Mouse (Mus musculus) lung, embryonic 15.5 days (tissue): ENCODE measurements around the gene Gp2. TPM values are rescaled to one million over a fixed set of nuclear protein-coding genes. Genes with fewer than 3 reads are reported as not detected.

Experiments
- ATAC-seq: fragments of 200-750 bp; cut with Nextera tagmentation; 2 replicates; pipeline ENCODE4 v1.8.0; 2017; ENCODE audit warnings: moderate number of reproducible peaks, borderline replicate concordance; ENCODE audit not compliant: low FRiP score, low TSS enrichment; ENCODE audit errors: extremely low read depth
- H3K27ac ChIP-seq: fragments of 300-500 bp; sonication (generic); 2 replicates; pipeline ENCODE4 v1.5.1; 2015; ENCODE audit warnings: moderate library complexity, mild to moderate bottlenecking, inconsistent platforms
- H3K27me3 ChIP-seq: fragments of 300-500 bp; sonication (generic); 2 replicates; pipeline ENCODE4 v1.6.1; 2015; ENCODE audit warnings: inconsistent platforms
- H3K36me3 ChIP-seq: fragments of 300-500 bp; sonication (generic); 2 replicates; pipeline ENCODE4 v1.6.1; 2015; ENCODE audit warnings: inconsistent platforms
- H3K4me1 ChIP-seq: fragments of 300-500 bp; sonication (generic); 2 replicates; pipeline ENCODE4 v1.6.1; 2015; ENCODE audit warnings: inconsistent platforms
- H3K4me2 ChIP-seq: fragments of 300-500 bp; sonication (generic); 2 replicates; pipeline ENCODE4 v1.6.1; 2015; ENCODE audit warnings: inconsistent platforms, mild to moderate bottlenecking, moderate library complexity
- H3K4me3 ChIP-seq: fragments of 300-500 bp; sonication (generic); 2 replicates; pipeline ENCODE4 v1.5.1; 2015; ENCODE audit warnings: mild to moderate bottlenecking, inconsistent platforms
- H3K9ac ChIP-seq: fragments of 300-500 bp; sonication (generic); 2 replicates; pipeline ENCODE4 v1.6.1; 2015; ENCODE audit warnings: inconsistent platforms
- H3K9me3 ChIP-seq: fragments of 300-500 bp; sonication (generic); 2 replicates; pipeline ENCODE4 v1.6.1; 2016; ENCODE audit warnings: inconsistent platforms
- WGBS: fragments of 180-500 bp; shearing (Covaris S2); methylation state at CpG from one replicate; pipeline ENCODE4 v1.1.7; 2015; 5-methylcytosine and 5-hydroxymethylcytosine counted together
- polyA plus RNA-seq: library from polyadenylated mRNA; unstranded; fragments of >200 nt; fragmentation: Nextera tagmentation; extraction: Ambion mirVana; gene quantifications from 2 replicates; pipeline ENCODE4 v1.2.1, GENCODE M21; 2015

Gp2 gene
- not detected in 2 replicates for polyA plus RNA-seq

DNA sequence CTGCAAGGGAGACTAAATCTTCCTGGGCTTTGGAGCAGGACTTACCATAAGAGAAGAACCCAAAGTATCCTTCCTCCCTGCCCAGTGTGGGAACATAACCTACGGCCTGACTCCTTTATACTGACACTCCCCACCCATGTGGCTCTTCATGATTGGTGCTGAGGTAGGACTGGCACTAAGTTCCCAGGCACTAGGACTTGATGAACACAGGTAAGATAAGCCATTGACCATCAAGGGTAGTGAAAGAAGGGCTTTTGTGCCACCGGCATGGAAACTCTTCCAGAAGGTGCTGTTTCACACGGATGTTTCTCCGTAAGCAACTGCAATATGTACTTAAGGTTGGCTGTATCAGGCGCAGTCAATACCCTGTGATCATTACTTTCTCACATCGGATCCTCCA, at the start of gene Gp2:
Gene Gp2 (minus strand): TSS at position 101 of the 400 bp plus-strand sequence.
- no peak for ATAC-seq
- Histone ChIP-seq H3K4me2 (no peak within 1 kb of the TSS), H3K4me3 (no peak within 1 kb of the TSS), H3K4me1 (no peaks in the 10 kb centered on the region), H3K9ac (no peak within 1 kb of the TSS), H3K36me3 (no peaks in the 10 kb centered on the region), H3K27me3 (no peaks in the 10 kb centered on the region), H3K27ac (no peak within 1 kb of the TSS), H3K9me3 (no peaks in the 10 kb centered on the region)
- WGBS, result 80% methylated on average over 6 of the region's 6 CpGs

DNA sequence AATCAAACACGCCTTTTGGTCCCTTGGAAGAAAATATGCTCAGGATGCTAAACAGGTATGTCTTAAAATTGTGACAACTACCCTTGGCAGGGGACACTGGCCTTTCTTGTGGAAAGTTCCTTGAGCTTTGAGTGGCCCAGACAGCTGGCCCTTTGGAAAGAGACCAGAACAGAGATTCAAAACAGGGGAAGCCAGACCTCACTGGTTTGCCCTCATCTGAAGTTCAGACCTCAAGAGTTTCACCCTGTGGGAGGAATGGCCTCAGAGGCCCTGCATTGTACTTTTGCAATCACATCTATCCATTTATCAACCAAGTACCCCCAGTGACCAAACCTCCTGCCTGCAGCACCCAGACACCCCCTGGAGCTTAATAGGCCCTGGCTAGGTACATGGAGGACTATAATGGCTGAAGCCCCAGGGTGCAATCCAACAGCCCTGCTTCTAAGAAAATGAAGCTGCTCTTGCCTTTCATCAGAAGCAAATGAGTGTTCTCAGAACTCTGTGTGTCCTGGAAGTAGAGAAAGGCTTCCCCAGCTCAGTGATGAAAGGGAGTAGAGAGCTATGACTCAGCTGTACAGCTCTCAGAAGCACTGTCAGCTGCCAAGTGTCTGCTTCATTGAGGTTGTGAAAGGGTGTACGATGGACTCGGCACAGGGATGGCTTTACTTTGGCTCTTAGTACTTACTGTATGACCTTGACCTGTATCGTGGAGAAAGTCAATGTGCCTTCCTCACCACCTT, 31.1 kb upstream of the Gp2 start:
- Histone ChIP-seq H3K27me3 (no peaks in the 10 kb centered on the region), H3K9me3 (no peaks in the 10 kb centered on the region), H3K4me2 (no peak overlapping the region), H3K36me3 (no peaks in the 10 kb centered on the region), H3K9ac (no peak overlapping the region), H3K4me3 (no peak overlapping the region), H3K27ac (no peak overlapping the region), H3K4me1 (no peaks in the 10 kb centered on the region)
- ATAC-seq, result no peak
- WGBS, result 78% methylated on average over 4 of the region's 4 CpGs

DNA sequence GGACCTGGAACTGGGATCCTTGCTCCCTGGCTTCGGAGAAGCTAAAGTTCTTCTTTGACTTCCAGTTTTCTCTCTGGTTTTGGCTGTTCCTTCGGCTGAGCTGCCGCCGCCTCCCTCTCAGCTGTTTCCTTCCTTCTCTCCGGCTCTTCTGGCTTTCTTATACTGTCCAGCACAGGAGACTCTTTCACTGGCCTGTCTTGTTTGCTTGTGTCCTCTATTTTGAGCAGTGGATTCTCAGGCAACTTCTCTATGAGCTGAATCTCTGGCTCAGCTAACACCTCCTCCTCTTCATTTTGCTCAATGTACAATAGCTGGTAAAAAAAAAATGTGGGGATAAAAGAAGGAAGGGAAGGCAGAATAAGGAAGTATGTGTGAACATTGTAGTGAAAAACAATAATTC, 27.6 kb upstream of the Gp2 start:
- WGBS, result 78% methylated on average over 5 of the region's 5 CpGs
- H3K4me3 ChIP-seq, result no peak overlapping the region
- no peak overlapping the region for H3K9ac ChIP-seq
- no peaks in the 10 kb centered on the region for H3K4me1 ChIP-seq
- H3K27me3 ChIP-seq, result no peaks in the 10 kb centered on the region
- no peaks in the 10 kb centered on the region for H3K9me3 ChIP-seq
- no peak overlapping the region for H3K27ac ChIP-seq
- H3K36me3 ChIP-seq, result no peaks in the 10 kb centered on the region
- no peak overlapping the region for H3K4me2 ChIP-seq
- ATAC-seq, result no peak

DNA sequence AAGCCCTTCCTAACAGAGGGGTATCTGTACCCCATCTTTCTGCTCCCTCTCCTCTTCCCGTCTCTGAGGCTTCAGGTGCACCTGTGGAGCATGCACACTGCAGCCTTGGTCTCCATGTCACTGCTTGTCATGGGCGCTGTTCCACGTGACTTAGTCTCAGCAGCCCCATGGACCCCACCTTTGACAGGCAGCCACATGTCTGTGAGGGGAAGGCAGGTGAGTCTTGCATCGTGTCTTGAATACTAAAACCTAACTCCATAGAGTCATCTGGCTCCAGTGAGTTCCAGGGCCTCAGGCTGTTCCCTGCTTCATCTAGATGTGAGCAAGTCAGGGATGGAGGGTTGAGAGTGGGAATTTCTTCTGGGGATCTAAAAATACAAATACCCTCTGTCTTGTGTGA, 25.1 kb upstream of the Gp2 start:
- no peak overlapping the region for H3K4me2 ChIP-seq
- H3K27ac ChIP-seq, result no peak overlapping the region
- no peaks in the 10 kb centered on the region for H3K36me3 ChIP-seq
- no peaks in the 10 kb centered on the region for H3K4me1 ChIP-seq
- no peaks in the 10 kb centered on the region for H3K9me3 ChIP-seq
- no peaks in the 10 kb centered on the region for H3K27me3 ChIP-seq
- no peak overlapping the region for H3K4me3 ChIP-seq
- 79% methylated on average over 4 of the region's 4 CpGs for WGBS
- no peak for ATAC-seq
- H3K9ac ChIP-seq, result no peak overlapping the region

DNA sequence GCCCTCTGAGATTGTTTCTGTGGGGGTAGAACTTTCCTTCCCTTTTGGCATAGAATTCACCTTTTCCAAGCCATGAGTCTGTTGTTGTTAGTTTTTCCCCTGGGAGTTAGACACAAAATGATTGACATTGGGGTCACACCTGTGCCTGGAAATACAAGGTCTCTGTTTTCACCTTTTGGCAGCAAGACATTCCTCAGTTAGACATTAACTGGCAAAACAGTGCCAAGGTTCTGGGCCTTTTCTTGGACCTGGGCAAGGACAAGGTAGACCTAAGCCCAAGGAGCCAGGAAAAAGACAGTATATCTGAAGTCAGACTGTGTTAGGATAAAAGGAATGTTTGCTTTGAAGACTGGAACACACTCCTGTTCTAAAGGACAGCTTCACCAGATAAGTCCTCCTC, 20.2 kb upstream of the Gp2 start, which contains the start of gene Umod:
Gene Umod (minus strand): TSS at position 27 of the 400 bp plus-strand sequence.
- Histone ChIP-seq H3K4me1 (no peaks in the 10 kb centered on the region), H3K27ac (no peak within 1 kb of the TSS), H3K4me2 (no peak within 1 kb of the TSS), H3K4me3 (no peak within 1 kb of the TSS), H3K9me3 (no peaks in the 10 kb centered on the region), H3K9ac (no peak within 1 kb of the TSS), H3K36me3 (no peaks in the 10 kb centered on the region), H3K27me3 (no peaks in the 10 kb centered on the region)
- no peak for ATAC-seq

DNA sequence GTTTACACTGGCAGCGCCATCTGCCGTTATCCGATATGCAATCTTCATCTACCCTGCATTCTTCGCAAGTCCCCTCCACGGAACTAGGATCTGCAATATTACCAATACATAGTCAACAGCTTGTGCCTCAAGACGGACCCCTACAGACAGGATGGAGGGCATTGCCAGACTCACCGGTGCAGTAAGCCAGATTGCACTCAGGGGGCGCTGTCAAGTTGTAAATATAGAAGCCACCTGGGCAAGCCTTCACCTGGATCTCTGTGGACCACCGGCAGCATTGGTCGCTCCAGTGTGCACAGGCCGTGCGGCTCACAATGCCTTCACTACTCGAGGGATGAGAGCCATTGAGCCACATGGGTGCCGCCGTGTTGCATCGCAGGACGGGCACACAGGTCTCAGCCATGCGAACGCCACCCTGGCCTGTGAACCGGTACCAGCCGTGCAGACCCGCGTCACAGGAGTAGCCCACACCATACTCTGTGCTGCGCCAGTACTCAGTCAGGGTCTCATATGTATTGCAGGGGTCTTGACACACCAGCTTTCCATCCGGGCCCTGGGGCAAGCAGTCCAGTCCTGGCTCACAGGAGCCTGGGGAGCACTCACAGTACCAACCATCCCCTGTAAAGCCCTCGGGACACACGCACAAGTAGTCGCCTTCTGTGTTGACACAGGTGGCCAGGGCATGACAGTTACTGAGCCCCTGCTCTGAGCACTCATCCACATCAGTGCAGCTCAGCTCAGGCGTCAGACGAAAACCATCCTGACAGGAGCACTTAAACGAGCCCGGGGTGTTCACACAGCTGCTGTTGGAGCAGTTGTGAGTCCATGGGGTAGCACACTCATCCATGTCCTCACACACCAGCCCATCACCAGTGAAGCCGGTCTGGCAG, 17.7 kb upstream of the Gp2 start:
- Histone ChIP-seq H3K27me3 (no peaks in the 10 kb centered on the region), H3K27ac (no peak overlapping the region), H3K9ac (no peak overlapping the region), H3K4me1 (no peaks in the 10 kb centered on the region), H3K4me3 (no peak overlapping the region), H3K36me3 (no peaks in the 10 kb centered on the region), H3K9me3 (no peaks in the 10 kb centered on the region), H3K4me2 (no peak overlapping the region)
- WGBS, result 59% methylated on average over 33 of the region's 33 CpGs
- ATAC-seq, result peak; percentile 52

DNA sequence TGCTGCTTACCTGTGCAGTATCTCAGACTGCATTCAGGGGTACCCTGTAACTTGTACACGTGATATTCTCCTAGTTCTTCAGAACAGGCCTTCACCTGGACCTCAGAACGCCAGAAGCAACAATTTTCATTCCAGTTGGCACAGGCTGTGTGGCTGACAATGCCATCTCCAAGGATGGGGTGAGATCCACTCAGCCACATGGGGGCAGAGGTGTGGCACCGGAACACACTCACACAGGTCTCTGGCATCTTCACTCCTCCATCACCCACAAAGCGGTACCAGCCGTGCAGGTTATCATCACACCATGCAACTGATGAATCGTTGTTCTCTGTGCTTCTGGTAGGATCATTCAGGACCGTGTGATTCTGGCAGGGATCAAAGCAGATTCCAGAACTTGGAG, 4.9 kb downstream of the Gp2 start:
- Histone ChIP-seq H3K9me3 (no peaks in the 10 kb centered on the region), H3K27ac (no peak overlapping the region), H3K36me3 (no peaks in the 10 kb centered on the region), H3K4me2 (no peak overlapping the region), H3K4me3 (no peak overlapping the region), H3K4me1 (no peaks in the 10 kb centered on the region), H3K9ac (no peak overlapping the region), H3K27me3 (no peaks in the 10 kb centered on the region)
- WGBS, result 71% methylated on average over 7 of the region's 7 CpGs
- no peak for ATAC-seq

DNA sequence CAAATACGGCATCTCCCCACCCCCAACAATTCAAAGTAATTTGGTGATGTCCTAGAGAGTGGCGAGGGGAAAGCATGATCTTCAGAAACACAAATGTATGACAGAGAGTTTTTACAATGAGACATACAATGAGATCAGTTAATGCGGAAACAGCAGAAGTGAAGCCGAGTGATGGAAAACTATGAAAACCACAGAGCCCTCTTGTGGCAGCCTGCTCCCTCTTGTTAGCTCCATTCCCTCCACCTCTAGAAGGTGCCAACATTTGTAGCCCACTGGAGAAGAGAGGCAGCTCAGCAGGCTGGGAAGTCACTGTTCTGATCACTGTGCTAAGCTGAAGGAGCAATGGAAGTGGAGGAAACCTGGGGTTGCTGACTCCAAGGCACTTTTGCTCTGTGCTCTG, 15.2 kb downstream of the Gp2 start:
- ATAC-seq, result no peak
- no peaks in the 10 kb centered on the region for H3K36me3 ChIP-seq
- H3K4me1 ChIP-seq, result no peaks in the 10 kb centered on the region
- WGBS, result 57% methylated on average over 4 of the region's 4 CpGs
- H3K27me3 ChIP-seq, result no peaks in the 10 kb centered on the region
- no peak overlapping the region for H3K9ac ChIP-seq
- H3K4me2 ChIP-seq, result no peak overlapping the region
- H3K9me3 ChIP-seq, result no peaks in the 10 kb centered on the region
- H3K27ac ChIP-seq, result no peak overlapping the region
- no peak overlapping the region for H3K4me3 ChIP-seq

DNA sequence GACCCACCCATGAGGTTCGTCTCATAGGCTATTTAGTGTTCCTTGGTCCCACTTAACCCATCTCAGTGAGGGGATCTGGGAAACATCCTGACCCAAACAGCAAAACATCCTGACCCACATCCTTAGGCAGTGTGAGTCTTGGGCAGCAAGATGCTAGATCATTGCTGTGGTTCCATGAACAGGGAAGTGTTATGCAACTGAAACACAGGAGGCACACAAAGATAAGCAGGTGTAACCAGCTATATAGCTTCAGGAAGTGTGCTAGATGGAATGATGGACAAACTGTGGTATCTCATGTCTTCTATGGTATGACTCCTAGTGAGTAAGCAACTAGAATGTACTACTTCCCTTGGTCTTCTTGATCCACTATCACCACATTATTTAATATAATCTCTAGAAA, 17.1 kb downstream of the Gp2 start:
- Histone ChIP-seq H3K36me3 (no peaks in the 10 kb centered on the region), H3K27me3 (no peaks in the 10 kb centered on the region), H3K4me1 (no peaks in the 10 kb centered on the region), H3K4me2 (no peak overlapping the region), H3K27ac (no peak overlapping the region), H3K9ac (no peak overlapping the region), H3K9me3 (no peaks in the 10 kb centered on the region), H3K4me3 (no peak overlapping the region)
- 84% methylated on average over 1 of the region's 1 CpGs for WGBS
- ATAC-seq, result no peak

DNA sequence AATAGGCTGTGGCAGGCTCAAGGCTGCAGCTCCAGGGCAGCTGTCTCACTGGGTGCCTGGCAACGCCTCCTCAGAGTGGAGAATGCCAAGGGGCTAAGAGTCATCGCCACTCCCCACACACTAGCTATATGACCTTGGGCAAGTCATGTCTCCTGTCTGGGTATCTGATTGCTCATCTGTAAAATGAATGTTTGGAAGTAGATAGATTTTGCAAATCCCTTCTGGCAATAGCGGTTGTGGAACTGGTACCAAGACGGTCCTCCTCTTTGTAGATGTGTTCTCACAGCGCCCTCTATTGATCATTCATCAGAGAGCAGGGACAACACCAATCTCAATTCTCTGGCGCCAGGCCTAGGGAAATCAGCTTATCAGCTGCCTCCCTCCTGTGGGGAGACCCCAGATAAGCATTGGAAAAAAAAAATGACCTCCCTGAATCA, 31.9 kb downstream of the Gp2 start:
- 17% methylated on average over 6 of the region's 6 CpGs for WGBS
- no peak overlapping the region for H3K4me2 ChIP-seq
- no peaks in the 10 kb centered on the region for H3K4me1 ChIP-seq
- H3K9ac ChIP-seq, result no peak overlapping the region
- ATAC-seq, result no peak
- no peaks in the 10 kb centered on the region for H3K9me3 ChIP-seq
- no peaks in the 10 kb centered on the region for H3K36me3 ChIP-seq
- no peaks in the 10 kb centered on the region for H3K27me3 ChIP-seq
- H3K4me3 ChIP-seq, result no peak overlapping the region
- no peak overlapping the region for H3K27ac ChIP-seq

DNA sequence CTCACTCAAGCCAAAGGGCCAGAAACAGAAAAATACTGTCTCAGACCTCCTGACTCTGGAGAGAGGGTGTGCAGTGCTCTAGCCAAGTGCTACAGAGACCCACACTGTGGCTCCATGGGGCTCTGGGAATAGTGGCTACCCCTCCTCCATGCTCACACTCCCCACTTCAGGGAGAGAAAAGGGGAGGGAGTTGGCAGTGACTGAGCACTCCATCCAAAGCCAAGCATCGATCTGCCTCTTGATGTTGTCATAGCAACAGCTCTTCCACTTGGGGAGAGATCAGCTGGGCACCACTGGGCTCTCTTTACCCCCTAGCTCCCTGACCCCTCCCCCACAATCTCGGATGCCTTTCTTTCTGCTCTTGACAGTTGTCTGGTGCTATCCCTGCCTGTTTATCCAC, 38.4 kb downstream of the Gp2 start:
- 7% methylated on average over 2 of the region's 2 CpGs for WGBS
- Histone ChIP-seq H3K4me2 (no peak overlapping the region), H3K4me3 (no peak overlapping the region), H3K27me3 (no peaks in the 10 kb centered on the region), H3K27ac (no peak overlapping the region), H3K4me1 (no peaks in the 10 kb centered on the region), H3K9me3 (no peaks in the 10 kb centered on the region), H3K36me3 (no peaks in the 10 kb centered on the region), H3K9ac (no peak overlapping the region)
- no peak; the same call in 1 of the 2 replicates for ATAC-seq

DNA sequence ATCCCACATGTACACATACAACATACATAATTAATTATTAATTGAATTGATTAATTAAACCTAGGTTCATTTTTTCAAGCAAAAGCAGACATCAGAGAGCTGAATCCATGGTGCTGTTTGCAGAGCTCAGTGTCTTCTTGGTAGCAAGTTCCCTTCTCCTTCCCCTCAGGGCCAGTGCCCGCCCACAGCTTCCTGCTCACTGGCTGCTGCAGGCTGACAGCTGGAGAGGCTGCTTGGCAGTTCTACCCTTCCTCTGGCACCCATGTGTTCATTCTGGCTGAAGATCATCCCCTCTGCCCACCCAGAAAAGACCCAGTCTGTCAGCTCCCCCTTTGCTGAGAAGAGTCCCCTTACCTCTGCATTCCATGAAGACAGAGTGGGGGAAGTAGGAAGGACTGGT, 40.6 kb downstream of the Gp2 start:
- no peaks in the 10 kb centered on the region for H3K9me3 ChIP-seq
- H3K27ac ChIP-seq, result no peak overlapping the region
- ATAC-seq, result no peak
- H3K4me2 ChIP-seq, result no peak overlapping the region
- WGBS, result 52% methylated on average over 1 of the region's 1 CpGs
- no peaks in the 10 kb centered on the region for H3K27me3 ChIP-seq
- H3K9ac ChIP-seq, result no peak overlapping the region
- H3K4me1 ChIP-seq, result no peaks in the 10 kb centered on the region
- H3K4me3 ChIP-seq, result no peak overlapping the region
- H3K36me3 ChIP-seq, result no peaks in the 10 kb centered on the region
